Mouse (Mus musculus) intestine, embryonic 14.5 days (tissue): ENCODE results near the gene Baz2b. TPM values are rescaled to one million over a fixed set of nuclear protein-coding genes. Genes with fewer than 3 reads are reported as not detected.

Experiments used
- ATAC-seq: fragments of 200-750 bp; cut with Nextera tagmentation; replicated peaks from 2 replicates; pipeline ENCODE4 v1.8.0; 2017; ENCODE audit warnings: low read depth, moderate number of reproducible peaks, moderate TSS enrichment, moderate library complexity; ENCODE audit not compliant: low FRiP score, low TSS enrichment
- DNase-seq: peaks from one replicate; pipeline ENCODE4 v3.0.0-alpha.2; 2018; ENCODE audit warnings: low spot score
- H3K27ac ChIP-seq: fragments of 300-500 bp; sonication (generic); 2 replicates; pipeline ENCODE4 v1.5.1; 2014; ENCODE audit warnings: low read depth, mild to moderate bottlenecking, control low read depth
- H3K27me3 ChIP-seq: fragments of 300-500 bp; sonication (generic); replicated peaks from 2 replicates; pipeline ENCODE4 v1.6.1; 2014; ENCODE audit warnings: low read length, control low read depth; ENCODE audit not compliant: control insufficient read depth, insufficient read depth
- H3K36me3 ChIP-seq: fragments of 300-500 bp; sonication (generic); 2 replicates; pipeline ENCODE4 v1.6.1; 2014; ENCODE audit warnings: low read length, control low read depth; ENCODE audit not compliant: control insufficient read depth, insufficient read depth
- H3K4me1 ChIP-seq: fragments of 300-500 bp; sonication (generic); replicated peaks from 2 replicates; pipeline ENCODE4 v1.6.1; 2014; ENCODE audit warnings: low read length, control low read depth, mixed read lengths; ENCODE audit not compliant: control insufficient read depth, insufficient read depth
- H3K4me2 ChIP-seq: fragments of 300-500 bp; sonication (generic); 2 replicates; pipeline ENCODE4 v1.6.1; 2014; ENCODE audit warnings: low read length
- H3K4me3 ChIP-seq: fragments of 300-500 bp; sonication (generic); 2 replicates; pipeline ENCODE4 v1.5.1; 2014; ENCODE audit warnings: low read depth, low read length, control low read depth, mixed read lengths
- H3K9ac ChIP-seq: fragments of 300-500 bp; sonication (generic); 2 replicates; pipeline ENCODE4 v1.6.1; 2014; ENCODE audit warnings: mild to moderate bottlenecking, low read length
- H3K9me3 ChIP-seq: fragments of 300-500 bp; sonication (generic); 2 replicates; pipeline ENCODE4 v1.6.1; 2016; ENCODE audit warnings: low read length, control low read depth; ENCODE audit not compliant: control insufficient read depth
- WGBS: fragments of 180-500 bp; shearing (Covaris S2); extraction: QIAGEN DNeasy Blood & Tissue Kit; methylation state at CpG from one replicate; pipeline ENCODE4 v1.1.7; 2014; 5-methylcytosine and 5-hydroxymethylcytosine counted together
- polyA plus RNA-seq: library from polyadenylated mRNA; unstranded; fragments of >200 nt; fragmentation: Nextera tagmentation; extraction: Ambion mirVana; gene quantifications from 2 replicates; pipeline ENCODE4 v1.2.1, GENCODE M21; 2014

Baz2b gene
- polyA plus RNA-seq, 1 experiment from 2014 or later, result 52.3 TPM

GRCm38 (mm10) chr2:60209122-60209611 is 472 bp downstream of the Baz2b start:
- no peaks in the 10 kb centered on the region for H3K27me3 ChIP-seq
- DNase-seq (peak; percentile 82), ATAC-seq (peak; percentile 58)
- H3K4me1 ChIP-seq, result peaks cover 20% of the 10 kb centered on the region
- peaks cover 29% of the 10 kb centered on the region for H3K36me3 ChIP-seq
- under 1% methylated on average over 31 of the region's 35 CpGs for WGBS
- peak overlapping the region; percentile 87 for H3K27ac ChIP-seq
- peak overlapping the region; percentile 94 for H3K9ac ChIP-seq
- H3K4me3 ChIP-seq, result peak overlapping the region; percentile 62
- H3K9me3 ChIP-seq, result no peaks in the 10 kb centered on the region
- H3K4me2 ChIP-seq, result peak overlapping the region; percentile 81

- no peak for ATAC-seq
- Histone ChIP-seq H3K27ac (no peak overlapping the region), H3K4me1 (peaks cover 8% of the 10 kb centered on the region), H3K27me3 (no peaks in the 10 kb centered on the region), H3K36me3 (peaks cover 18% of the 10 kb centered on the region), H3K9me3 (no peaks in the 10 kb centered on the region), H3K9ac (no peak overlapping the region), H3K4me3 (no peak overlapping the region), H3K4me2 (no peak overlapping the region)
- WGBS, result 63% methylated on average over 6 of the region's 6 CpGs
- DNase-seq, result no peak
Measured at GRCm38 (mm10) chr2:60205795-60206194, 3.8 kb downstream of the Baz2b start.

- peaks cover 8% of the 10 kb centered on the region for H3K4me1 ChIP-seq
- H3K9me3 ChIP-seq, result no peaks in the 10 kb centered on the region
- ATAC-seq, result no peak
- H3K36me3 ChIP-seq, result peaks cover 18% of the 10 kb centered on the region
- H3K9ac ChIP-seq, result no peak overlapping the region
- H3K4me2 ChIP-seq, result no peak overlapping the region
- H3K27me3 ChIP-seq, result no peaks in the 10 kb centered on the region
- 77% methylated on average over 6 of the region's 6 CpGs for WGBS
- no peak for DNase-seq
- H3K27ac ChIP-seq, result no peak overlapping the region
- no peak overlapping the region for H3K4me3 ChIP-seq
Measured at GRCm38 (mm10) chr2:60204162-60204561, 5.5 kb downstream of the Baz2b start.

- ATAC-seq, result no peak
- no peak overlapping the region for H3K4me2 ChIP-seq
- H3K4me3 ChIP-seq, result no peak overlapping the region
Measured at GRCm38 (mm10) chr2:60203733-60204132, 5.9 kb downstream of the Baz2b start.

GRCm38 (mm10) chr2:60202900-60203530 is 6.6 kb downstream of the Baz2b start:
- no peak overlapping the region for H3K9ac ChIP-seq
- no peak for DNase-seq
- 85% methylated on average over 8 of the region's 8 CpGs for WGBS
- peaks cover 4% of the 10 kb centered on the region for H3K4me1 ChIP-seq
- ATAC-seq, result no peak
- H3K27me3 ChIP-seq, result no peaks in the 10 kb centered on the region
- no peak overlapping the region for H3K27ac ChIP-seq
- H3K36me3 ChIP-seq, result peaks cover 18% of the 10 kb centered on the region
- no peaks in the 10 kb centered on the region for H3K9me3 ChIP-seq
- no peak overlapping the region for H3K4me3 ChIP-seq
- no peak overlapping the region for H3K4me2 ChIP-seq

More at GRCm38 (mm10) chr2:60203733-60204132, 5.9 kb downstream of the Baz2b start:
- H3K27me3 ChIP-seq, result no peaks in the 10 kb centered on the region
- H3K4me1 ChIP-seq, result peaks cover 8% of the 10 kb centered on the region
- WGBS, result 67% methylated on average over 4 of the region's 4 CpGs
- no peak for DNase-seq
- H3K36me3 ChIP-seq, result peaks cover 18% of the 10 kb centered on the region
- H3K27ac ChIP-seq, result no peak overlapping the region
- no peaks in the 10 kb centered on the region for H3K9me3 ChIP-seq
- no peak overlapping the region for H3K9ac ChIP-seq

- H3K9ac ChIP-seq, result no peak overlapping the region
- no peaks in the 10 kb centered on the region for H3K9me3 ChIP-seq
- peaks cover 12% of the 10 kb centered on the region for H3K36me3 ChIP-seq
- H3K4me2 ChIP-seq, result no peak overlapping the region
- no peaks in the 10 kb centered on the region for H3K4me1 ChIP-seq
- H3K27ac ChIP-seq, result no peak overlapping the region
- WGBS, result 57% methylated on average over 8 of the region's 8 CpGs
- H3K4me3 ChIP-seq, result no peak overlapping the region
- peak; percentile 66 for DNase-seq
- ATAC-seq, result no peak
- H3K27me3 ChIP-seq, result no peaks in the 10 kb centered on the region
Measured at GRCm38 (mm10) chr2:60200667-60201066, 9.0 kb downstream of the Baz2b start.

GRCm38 (mm10) chr2:60200051-60200562 is 9.5 kb downstream of the Baz2b start:
- 97% methylated on average over 5 of the region's 5 CpGs for WGBS
- Histone ChIP-seq H3K9me3 (no peaks in the 10 kb centered on the region), H3K9ac (no peak overlapping the region)

GRCm38 (mm10) chr2:60196841-60197240 is 12.8 kb downstream of the Baz2b start:
- Histone ChIP-seq H3K4me3 (no peak overlapping the region), H3K27me3 (no peaks in the 10 kb centered on the region), H3K9ac (no peak overlapping the region), H3K4me2 (no peak overlapping the region), H3K9me3 (no peaks in the 10 kb centered on the region), H3K4me1 (no peaks in the 10 kb centered on the region), H3K27ac (no peak overlapping the region), H3K36me3 (no peaks in the 10 kb centered on the region)
- 58% methylated on average over 1 of the region's 1 CpGs for WGBS
- DNase-seq, result no peak
- ATAC-seq, result no peak

More at GRCm38 (mm10) chr2:60200051-60200562, 9.5 kb downstream of the Baz2b start:
- H3K4me3 ChIP-seq, result no peak overlapping the region
- no peaks in the 10 kb centered on the region for H3K27me3 ChIP-seq
- DNase-seq (no peak), ATAC-seq (no peak)
- H3K4me1 ChIP-seq, result no peaks in the 10 kb centered on the region
- no peak overlapping the region for H3K4me2 ChIP-seq
- no peak overlapping the region for H3K27ac ChIP-seq
- peaks cover 6% of the 10 kb centered on the region; the same call in 1 of the 2 replicates for H3K36me3 ChIP-seq

- H3K27me3 ChIP-seq, result no peaks in the 10 kb centered on the region
- WGBS, result 37% methylated on average over 2 of the region's 2 CpGs
- no peaks in the 10 kb centered on the region for H3K4me1 ChIP-seq
- ATAC-seq (no peak), DNase-seq (no peak)
- no peak overlapping the region for H3K27ac ChIP-seq
- H3K36me3 ChIP-seq, result no peaks in the 10 kb centered on the region
- H3K4me3 ChIP-seq, result no peak overlapping the region
- no peak overlapping the region for H3K4me2 ChIP-seq
- no peak overlapping the region for H3K9ac ChIP-seq
- no peaks in the 10 kb centered on the region for H3K9me3 ChIP-seq
Measured at GRCm38 (mm10) chr2:60181696-60182095, 27.9 kb downstream of the Baz2b start.
